Mouse (Mus musculus) CH12.LX (cell line): ENCODE data around the gene Coq8a.

Source experiments
- NRF1 ChIP-seq: IDR thresholded peaks from 2 replicates; pipeline ENCODE4 v1.6.1; 2014; ENCODE audit warnings: low read depth, mild to moderate bottlenecking, inconsistent platforms, low read length, improper control_type of control experiment, moderate library complexity
- ZNF384 ChIP-seq: IDR thresholded peaks from 2 replicates; pipeline ENCODE4 v1.6.1; 2012; ENCODE audit warnings: low read depth, low read length, improper control_type of control experiment, inconsistent platforms

DNA sequence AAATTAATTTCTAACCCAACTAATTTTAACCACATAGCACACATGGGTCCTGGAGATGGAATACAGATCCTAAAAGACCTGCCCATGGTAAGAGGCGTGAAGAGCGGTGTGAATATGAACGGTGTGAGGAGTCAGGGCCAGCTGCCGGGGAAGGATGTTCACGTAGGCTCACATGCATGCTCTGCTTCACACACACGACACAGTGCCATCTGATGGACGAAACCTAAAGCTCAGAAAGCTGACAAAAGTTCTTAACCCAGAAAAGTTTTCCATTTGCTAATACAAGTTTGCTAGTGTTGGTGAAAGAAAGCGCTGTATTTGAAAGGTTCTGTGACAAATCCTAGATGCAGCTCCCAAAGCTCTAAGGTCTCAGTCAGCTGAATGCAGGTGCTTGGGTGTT, 48.2 kb downstream of the Coq8a start:
- TF ChIP-seq ZNF384 (no peak), NRF1 (no peak)
